In the genomic region with DNA sequence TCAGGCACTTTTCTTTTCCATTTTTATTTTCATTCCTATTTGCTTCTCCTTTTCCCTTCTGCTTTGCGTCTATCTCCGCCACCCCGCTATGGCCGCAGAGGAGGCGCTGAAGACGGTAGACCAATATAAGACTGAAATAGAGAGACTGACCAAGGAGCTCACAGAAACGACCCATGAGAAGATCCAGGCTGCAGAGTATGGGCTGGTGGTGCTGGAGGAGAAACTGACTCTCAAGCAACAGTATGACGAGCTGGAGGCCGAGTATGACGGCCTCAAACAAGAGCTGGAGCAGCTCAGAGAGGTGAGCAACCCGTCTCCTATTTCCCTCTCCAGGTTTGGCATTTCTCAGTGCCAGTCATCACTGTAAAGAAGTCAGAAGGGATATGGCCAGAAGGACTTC, we compare ENCODE assay signal across 8 mouse cellular contexts. TPM values are rescaled to one million over a fixed set of nuclear protein-coding genes. Genes with fewer than 3 reads are reported as not detected.
DNase-seq lines count a peak whose midpoint lies in the region; ATAC-seq and TF ChIP-seq lines count a peak whose summit lies in the region.

No protein-coding gene starts in this region.

- H3K9ac ChIP-seq in forebrain, embryonic 12.5 days = peak overlapping the region; percentile 75
- peak overlapping the region; percentile 57 for H3K9ac ChIP-seq in intestine, postnatal 0 days (ENCODE audit: low read depth, low read length)
- peak overlapping the region; percentile 72 for H3K9ac ChIP-seq in liver, embryonic 13.5 days

- TF ChIP-seq CTCF in thymus, adult 2 months (IDR thresholded peaks at IDR 0.05; ENCODE audit: borderline replicate concordance, control insufficient read depth, extremely low read depth, insufficient read depth, low read length, poor library complexity) = no peak
- TF ChIP-seq CTCF in intestine, postnatal 0 days (IDR thresholded peaks at IDR 0.05; ENCODE audit: low read depth) = no peak
- TF ChIP-seq CTCF in small intestine, adult 2 months (IDR thresholded peaks at IDR 0.05; ENCODE audit: extremely low read depth, insufficient read length, insufficient replicate concordance, low read depth, low read length) = no peak

- peak; percentile 43 for ATAC-seq in forebrain, embryonic 12.5 days (ENCODE audit: low FRiP score)
- peak; percentile 38 for ATAC-seq in intestine, postnatal 0 days
- peak; percentile 50 for ATAC-seq in liver, embryonic 13.5 days (ENCODE audit: low read depth)

- no peaks in the 10 kb centered on the region for H3K36me3 ChIP-seq in thymus, adult 2 months (ENCODE audit: control insufficient read depth, insufficient read depth, low read length)
- H3K36me3 ChIP-seq in forebrain, embryonic 12.5 days (replicated peaks) = no peaks in the 10 kb centered on the region
- H3K36me3 ChIP-seq in intestine, postnatal 0 days (ENCODE audit: control insufficient read depth, insufficient read depth) = no peaks in the 10 kb centered on the region
- no peaks in the 10 kb centered on the region for H3K36me3 ChIP-seq in liver, embryonic 13.5 days
- no peaks in the 10 kb centered on the region for H3K36me3 ChIP-seq in small intestine, adult 2 months (ENCODE audit: control insufficient read depth, insufficient read depth, low read length)

- H3K27me3 ChIP-seq in thymus, adult 2 months (ENCODE audit: control insufficient read depth, insufficient read depth, low read length) = no peaks in the 10 kb centered on the region
- no peaks in the 10 kb centered on the region for H3K27me3 ChIP-seq in forebrain, embryonic 12.5 days
- no peaks in the 10 kb centered on the region for H3K27me3 ChIP-seq in intestine, postnatal 0 days (replicated peaks; ENCODE audit: control insufficient read depth, insufficient read depth, low read length)
- H3K27me3 ChIP-seq in liver, embryonic 13.5 days = no peaks in the 10 kb centered on the region
- no peaks in the 10 kb centered on the region for H3K27me3 ChIP-seq in small intestine, adult 2 months (ENCODE audit: control insufficient read depth, insufficient read depth, low read length)

- peaks cover 6% of the 10 kb centered on the region; the same call in 1 of the 2 replicates for H3K4me1 ChIP-seq in thymus, adult 2 months (replicated peaks; ENCODE audit: control insufficient read depth, insufficient read depth, low read length)
- peaks cover 6% of the 10 kb centered on the region; the same call in 1 of the 2 replicates for H3K4me1 ChIP-seq in forebrain, embryonic 12.5 days
- H3K4me1 ChIP-seq in intestine, postnatal 0 days (replicated peaks; ENCODE audit: control insufficient read depth, insufficient read depth, low read length) = no peaks in the 10 kb centered on the region
- H3K4me1 ChIP-seq in liver, embryonic 13.5 days (replicated peaks) = peaks cover 13% of the 10 kb centered on the region
- no peaks in the 10 kb centered on the region for H3K4me1 ChIP-seq in small intestine, adult 2 months (ENCODE audit: control insufficient read depth, insufficient read depth, insufficient read length, low read length)

- TF ChIP-seq POLR2A in thymus, adult 2 months (IDR thresholded peaks at IDR 0.05; ENCODE audit: control insufficient read depth, extremely low read depth, insufficient read depth, low read length, poor library complexity) = no peak
- no peak for TF ChIP-seq POLR2A in small intestine, adult 2 months (IDR thresholded peaks at IDR 0.05; ENCODE audit: low read depth, low read length)

- H3K4me3 ChIP-seq in thymus, adult 2 months (ENCODE audit: control insufficient read depth, insufficient read depth, low read length) = peak overlapping the region; percentile 47
- H3K4me3 ChIP-seq in forebrain, embryonic 12.5 days (replicated peaks) = peak overlapping the region; percentile 79
- peak overlapping the region; percentile 63 for H3K4me3 ChIP-seq in intestine, postnatal 0 days (ENCODE audit: low read depth, low read length)
- peak overlapping the region; percentile 66 for H3K4me3 ChIP-seq in liver, embryonic 13.5 days (replicated peaks)
- peak overlapping the region; percentile 75 for H3K4me3 ChIP-seq in small intestine, adult 2 months (ENCODE audit: low read depth, low read length)

- no peak overlapping the region for H3K27ac ChIP-seq in thymus, adult 2 months (ENCODE audit: control insufficient read depth, insufficient read depth, low read length)
- H3K27ac ChIP-seq in forebrain, embryonic 12.5 days = peak overlapping the region; percentile 89
- peak overlapping the region; percentile 60 for H3K27ac ChIP-seq in intestine, postnatal 0 days (ENCODE audit: low read depth, low read length)
- H3K27ac ChIP-seq in liver, embryonic 13.5 days = no peak overlapping the region
- no peak overlapping the region for H3K27ac ChIP-seq in small intestine, adult 2 months (ENCODE audit: insufficient read depth, low read depth, low read length)

- H3K4me2 ChIP-seq in forebrain, embryonic 12.5 days = peak overlapping the region; percentile 59
- peak overlapping the region; percentile 79 for H3K4me2 ChIP-seq in intestine, postnatal 0 days (replicated peaks; ENCODE audit: low read depth)
- H3K4me2 ChIP-seq in liver, embryonic 13.5 days = peak overlapping the region; percentile 90

- H3K9me3 ChIP-seq in forebrain, embryonic 12.5 days = no peaks in the 10 kb centered on the region
- no peaks in the 10 kb centered on the region for H3K9me3 ChIP-seq in intestine, postnatal 0 days (ENCODE audit: control insufficient read depth)
- H3K9me3 ChIP-seq in liver, embryonic 13.5 days (replicated peaks) = no peaks in the 10 kb centered on the region

- WGBS in thymus, adult 2 months = 6% methylated on average over 11 of the region's 11 CpGs
- under 1% methylated on average over 11 of the region's 11 CpGs for WGBS in forebrain, embryonic 12.5 days
- WGBS in intestine, postnatal 0 days = under 1% methylated on average over 11 of the region's 11 CpGs
- WGBS in liver, embryonic 13.5 days (ENCODE audit: insufficient replicate concordance) = 2% methylated on average over 11 of the region's 11 CpGs
- 2% methylated on average over 11 of the region's 11 CpGs for WGBS in small intestine, adult 2 months

- DNase-seq in thymus, adult 2 months = no peak
- no peak for DNase-seq in thymus, postnatal 10 days (ENCODE audit: low spot score in 2 of 2)
- DNase-seq in c-Kit-positive CD71-positive TER-119-positive erythroid progenitor cells, embryonic 14.5 days (ENCODE audit: low spot score) = peak; percentile 21
- no peak for DNase-seq in liver, embryonic 13.5 days
- no peak for DNase-seq in thymus, adult 18-20 months

RNA-seq across cellular contexts. Expression of gene Bicd1, which starts 0.7 kb away (rescaled TPM):
- polyA plus RNA-seq in thymus, adult 2 months (2012; rRNA removed) = 0.78 and 1.2 TPM in 2 replicates
- 28.1 and 33.3 TPM in 2 replicates for polyA plus RNA-seq in forebrain, embryonic 12.5 days (2016; fragmentation: Nextera tagmentation; extraction: Ambion mirVana)
- polyA plus RNA-seq in intestine, postnatal 0 days (2015; fragmentation: Nextera tagmentation; extraction: Ambion mirVana) = 6.2 and 7.5 TPM in 2 replicates
- 1.0 TPM in 2 replicates for polyA plus RNA-seq in liver, embryonic 13.5 days (2015; fragmentation: Nextera tagmentation; extraction: Ambion mirVana)
- 0.61 and 0.84 TPM in 2 replicates for polyA plus RNA-seq in small intestine, adult 2 months (2012; rRNA removed)

Comparison
In these comparisons a context has a peak if more than half of its experiments do, and no peak if none do; other contexts are left out.
1. H3K27ac ChIP-seq: peak in forebrain, embryonic 12.5 days (single experiment) and intestine, postnatal 0 days (single experiment); none in thymus, adult 2 months (single experiment), liver, embryonic 13.5 days (single experiment) and small intestine, adult 2 months (single experiment).
2. Peak in every context shown above with its lines, with median percentiles within 50 percentile points of each other: H3K4me3 ChIP-seq, ATAC-seq, H3K4me2 ChIP-seq and H3K9ac ChIP-seq.